Mouse (Mus musculus) cerebellum, adult 8-10 months (tissue): ENCODE data around the gene Gm45785.
A peak's percentile ranks its signal among the peaks of the same experiment; 100 is the strongest.

Source experiments
- DNase-seq: peaks from one replicate; pipeline ENCODE4 v3.0.0; 2022

The Gm45785 gene

DNA sequence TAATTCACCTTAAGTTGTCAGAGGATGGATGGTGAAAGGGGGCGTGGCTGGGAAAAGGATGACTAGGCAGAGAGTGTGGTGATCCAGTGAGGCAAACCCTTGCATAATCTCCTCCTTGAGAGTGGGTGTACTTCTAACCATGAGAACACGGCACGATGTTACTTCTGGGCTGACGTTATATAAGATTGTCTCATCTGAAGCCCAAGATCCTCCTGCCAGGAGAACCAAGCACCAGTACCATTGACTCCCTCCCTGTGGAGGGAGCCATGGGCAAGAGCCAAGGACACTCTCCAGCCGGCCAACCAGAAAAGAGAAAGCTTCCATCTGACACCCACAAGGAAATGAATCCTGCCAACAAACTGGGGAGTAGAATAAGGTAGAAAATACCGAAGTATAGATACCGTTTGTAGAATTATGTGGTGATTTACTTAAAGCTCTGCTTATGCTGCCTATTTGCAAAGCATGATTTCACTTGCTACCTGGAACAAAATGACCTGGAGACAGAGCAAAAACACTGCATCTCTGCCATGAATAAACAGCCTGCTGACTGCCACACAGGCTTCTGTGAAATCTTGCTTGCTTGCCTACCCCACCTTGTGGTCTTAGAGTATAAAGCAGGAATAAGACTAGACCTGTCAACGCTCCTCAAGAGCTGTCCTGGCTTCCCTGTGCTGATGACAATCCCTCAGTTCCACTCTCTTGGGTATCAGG is 27.8 kb downstream of the Gm45785 start:
- DNase-seq: peak; percentile 62

GRCm38 (mm10) chr7:140822731-140823130 is 33.4 kb downstream of the Gm45785 start:
- DNase-seq: no peak

GRCm38 (mm10) chr7:140821653-140822329 is 34.3 kb downstream of the Gm45785 start, which contains the start of gene Zfp941:
Gene Zfp941 (minus strand): TSS chr7:140822178.
- DNase-seq: peak; percentile 86

DNA sequence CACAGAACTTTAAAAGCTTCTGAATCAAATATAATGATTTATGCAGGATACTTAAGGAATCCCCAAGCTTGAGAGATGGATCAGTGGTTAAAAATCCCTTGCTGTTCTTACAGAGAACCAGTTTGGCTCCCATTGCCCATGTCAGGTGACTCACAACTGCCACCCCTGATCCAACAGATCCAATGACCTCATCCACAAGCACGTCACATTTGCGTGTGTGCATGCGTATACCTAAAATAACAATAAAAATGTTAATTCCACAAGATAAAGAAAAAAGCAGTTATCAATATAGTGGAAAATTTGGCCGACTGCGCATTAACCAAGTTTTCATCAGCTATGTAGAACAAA is 34.9 kb downstream of the Gm45785 start:
- peak; percentile 37 for DNase-seq

- no peak for DNase-seq
Measured at GRCm38 (mm10) chr7:140820173-140820572, 36.0 kb downstream of the Gm45785 start.

DNA sequence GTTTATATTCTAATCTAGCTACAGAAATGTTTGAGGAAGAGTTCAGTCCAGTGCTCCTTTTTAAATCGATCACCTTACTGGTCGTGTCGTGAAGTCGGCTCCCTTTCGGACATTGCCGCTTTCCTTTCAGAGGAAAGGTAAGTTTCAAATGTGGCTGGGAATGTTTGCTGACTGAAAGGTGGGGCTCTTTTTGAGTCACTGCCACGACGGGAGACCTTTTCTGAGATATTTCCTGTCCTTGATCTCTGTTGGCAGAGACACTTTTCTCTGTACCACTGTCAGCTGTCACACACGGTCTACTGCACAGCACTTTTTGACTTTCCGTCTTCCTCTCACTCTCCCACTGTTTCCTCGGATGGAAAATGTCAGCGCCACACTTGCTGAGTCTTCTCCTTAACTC is 43.3 kb downstream of the Gm45785 start:
- no peak for DNase-seq

GRCm38 (mm10) chr7:140811714-140812113 is 44.4 kb downstream of the Gm45785 start:
- DNase-seq: no peak

DNA sequence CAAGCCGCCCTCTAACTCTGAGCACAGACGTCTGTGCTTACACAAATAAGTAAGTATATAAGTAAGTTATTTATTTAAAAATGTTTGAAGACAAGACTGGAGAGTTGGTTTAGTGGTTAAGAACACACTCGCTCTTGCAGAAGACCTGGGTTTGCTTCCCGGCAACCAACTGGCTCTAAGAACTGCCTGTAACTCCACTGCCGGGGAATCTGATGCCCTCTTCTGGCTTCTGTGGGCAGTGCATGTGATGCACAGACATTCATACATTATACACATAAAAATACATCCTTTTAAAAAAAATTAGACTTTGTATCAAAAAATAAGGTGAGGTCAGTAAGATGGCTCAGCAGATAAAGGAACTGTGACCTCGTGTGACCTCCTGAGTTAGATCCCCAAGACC is 45.6 kb downstream of the Gm45785 start:
- no peak for DNase-seq

DNA sequence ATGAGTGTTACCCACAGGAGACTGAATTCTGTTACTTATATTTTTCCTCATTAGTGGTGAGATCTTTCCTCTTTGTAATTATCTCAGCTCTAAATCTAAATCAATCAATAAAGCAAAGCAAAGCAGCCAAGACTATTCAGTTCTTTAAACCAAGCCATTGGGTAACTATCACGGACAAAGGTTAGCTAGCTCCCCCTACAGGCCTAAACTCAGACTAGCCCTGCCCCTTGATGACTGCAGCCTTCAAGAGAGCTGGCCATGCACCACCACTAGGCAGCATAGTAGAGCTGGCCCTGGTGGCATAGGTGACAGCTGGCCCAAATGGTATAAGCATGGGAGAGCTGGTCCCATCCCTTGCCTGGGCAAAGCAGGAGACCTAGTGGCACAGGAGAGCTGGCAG is 50.4 kb downstream of the Gm45785 start:
- DNase-seq: peak; percentile 27

DNA sequence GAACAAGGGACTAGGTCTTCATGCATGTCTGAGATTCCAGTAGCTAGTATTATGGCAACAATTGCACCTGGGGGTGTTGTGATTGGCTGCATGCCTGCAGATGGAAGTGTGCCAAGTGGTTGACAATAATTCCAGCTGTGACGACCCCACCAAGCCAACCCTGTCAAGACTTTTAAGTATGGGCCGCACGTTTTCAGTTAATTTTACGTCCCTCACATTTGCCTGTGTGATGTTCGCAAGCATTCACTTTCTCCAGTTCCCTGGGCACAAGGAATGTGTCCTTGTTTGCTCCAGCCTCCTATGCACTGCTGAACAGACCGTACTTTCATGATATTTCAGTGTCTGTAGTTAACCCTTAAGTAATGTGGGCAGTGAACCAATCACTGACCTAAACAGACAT is 53.5 kb downstream of the Gm45785 start:
- no peak for DNase-seq

DNA sequence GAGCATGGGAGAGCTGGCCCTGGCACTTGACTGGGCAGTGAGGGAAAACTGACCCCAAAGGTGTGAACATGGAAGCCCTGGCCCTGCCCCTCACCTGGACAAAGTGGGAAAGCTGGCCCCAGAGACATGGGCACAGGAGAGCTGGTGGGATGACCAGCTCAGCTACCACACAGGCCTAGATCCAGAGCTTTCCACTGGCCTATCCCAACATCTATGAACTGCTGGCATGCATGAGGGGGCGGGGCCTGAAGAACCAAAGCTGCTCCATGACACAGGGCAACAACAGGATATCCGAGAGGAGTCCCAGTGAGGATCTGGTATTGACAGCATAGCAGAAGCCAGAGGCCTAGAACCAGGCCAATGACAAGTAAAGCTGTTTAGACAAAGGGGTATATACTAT is 57.9 kb downstream of the Gm45785 start:
- no peak for DNase-seq

GRCm38 (mm10) chr7:140797619-140798018 is 58.5 kb downstream of the Gm45785 start:
- DNase-seq: no peak

- no peak for DNase-seq
Measured at GRCm38 (mm10) chr7:140793541-140793940, 62.6 kb downstream of the Gm45785 start.

DNA sequence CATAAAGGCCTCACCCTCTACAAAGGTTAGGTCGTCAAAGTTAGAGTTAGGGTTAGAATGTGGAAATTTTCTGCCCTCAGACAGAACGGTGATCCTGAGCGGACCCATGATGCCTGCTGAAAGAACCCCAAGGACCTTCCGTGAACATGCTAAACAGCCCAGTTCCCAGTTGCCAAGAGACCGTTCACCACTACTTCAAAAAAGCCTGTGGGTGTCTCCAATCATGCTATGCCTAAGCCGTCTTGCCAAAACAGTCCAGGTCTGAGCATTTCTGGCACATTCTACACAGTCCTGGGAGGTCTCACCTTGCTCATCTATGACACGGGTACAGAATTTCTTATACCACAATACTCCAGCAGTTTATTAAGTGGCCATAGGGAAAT is 68.1 kb downstream of the Gm45785 start:
- DNase-seq: no peak

DNA sequence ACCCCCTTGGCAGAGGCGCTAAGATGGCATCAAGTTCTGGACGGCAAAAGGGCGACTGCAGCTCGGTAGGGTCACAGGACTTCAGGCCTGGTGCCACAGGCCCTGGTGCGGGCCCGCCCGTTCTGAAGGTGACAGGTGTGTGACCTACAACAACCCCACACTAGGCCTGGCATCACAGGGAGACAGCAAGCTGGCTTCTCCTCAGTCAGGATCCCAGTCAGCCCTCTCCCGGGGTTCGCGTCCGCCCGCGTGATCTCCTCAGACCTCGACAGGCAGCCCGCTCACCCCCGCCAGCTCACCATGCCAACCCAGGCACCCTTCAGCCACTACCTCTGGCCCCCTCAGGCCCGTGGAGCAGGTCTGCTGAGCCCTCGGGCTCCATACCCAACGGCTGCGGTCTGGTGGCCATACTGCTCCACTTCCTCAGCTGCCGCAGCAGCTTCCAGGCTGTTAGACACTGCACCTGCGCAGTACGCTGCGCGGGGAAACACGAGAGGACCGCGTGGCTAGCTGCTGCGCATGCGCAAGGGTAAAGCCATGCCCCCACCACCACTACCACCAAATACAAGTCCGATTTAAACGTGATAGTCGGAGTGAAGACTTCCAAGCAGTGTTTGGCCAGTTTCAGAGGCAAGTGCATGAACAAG is 68.6 kb downstream of the Gm45785 start, which contains the start of gene Syce1:
Syce1 (minus strand) TSS at position 447 of the 647 bp plus-strand sequence.
- no peak for DNase-seq

DNA sequence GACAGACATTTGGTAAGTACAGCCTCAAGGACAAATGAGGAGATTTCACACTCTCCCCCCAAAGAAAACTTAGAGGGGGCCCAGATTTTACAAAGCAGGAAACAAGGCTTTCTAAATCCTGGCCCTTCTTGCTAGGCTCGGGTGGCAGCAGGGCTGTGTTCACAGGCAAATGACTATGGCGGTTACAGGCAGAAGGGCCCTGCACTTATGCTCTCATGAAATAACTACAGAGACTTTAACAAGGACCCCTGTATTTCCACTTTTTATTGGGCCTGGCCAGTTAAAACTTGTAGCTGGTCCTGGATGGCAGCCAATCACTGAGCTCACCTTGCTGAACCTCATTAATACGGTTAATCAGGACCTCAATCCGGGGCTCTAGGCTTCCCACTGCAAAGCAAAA is 75.6 kb downstream of the Gm45785 start:
- DNase-seq: no peak
